Mouse (Mus musculus) intestine, embryonic 14.5 days (tissue): ENCODE measurements at regions not wholly inside any gene's neighbourhood (a gene's known extent, or its start where the extent isn't known, plus 50 kb on each side); places are given as distances from the start of the nearest gene placed in this dataset.
"Not testable (repeated sequence)": the region's sequence is repeated elsewhere in the genome, so short reads cannot be mapped to it uniquely, and the experiment has no call there.

ENCODE experiments used
- ATAC-seq: fragments of 200-750 bp; cut with Nextera tagmentation; replicated peaks from 2 replicates; pipeline ENCODE4 v1.8.0; 2017; ENCODE audit warnings: low read depth, moderate number of reproducible peaks, moderate TSS enrichment, moderate library complexity; ENCODE audit not compliant: low FRiP score, low TSS enrichment
- DNase-seq: peaks from one replicate; pipeline ENCODE4 v3.0.0-alpha.2; 2018; ENCODE audit warnings: low spot score
- H3K27ac ChIP-seq: fragments of 300-500 bp; sonication (generic); 2 replicates; pipeline ENCODE4 v1.5.1; 2014; ENCODE audit warnings: low read depth, mild to moderate bottlenecking, control low read depth
- H3K27me3 ChIP-seq: fragments of 300-500 bp; sonication (generic); replicated peaks from 2 replicates; pipeline ENCODE4 v1.6.1; 2014; ENCODE audit warnings: low read length, control low read depth; ENCODE audit not compliant: control insufficient read depth, insufficient read depth
- H3K36me3 ChIP-seq: fragments of 300-500 bp; sonication (generic); 2 replicates; pipeline ENCODE4 v1.6.1; 2014; ENCODE audit warnings: low read length, control low read depth; ENCODE audit not compliant: control insufficient read depth, insufficient read depth
- H3K4me1 ChIP-seq: fragments of 300-500 bp; sonication (generic); replicated peaks from 2 replicates; pipeline ENCODE4 v1.6.1; 2014; ENCODE audit warnings: low read length, control low read depth, mixed read lengths; ENCODE audit not compliant: control insufficient read depth, insufficient read depth
- H3K4me2 ChIP-seq: fragments of 300-500 bp; sonication (generic); 2 replicates; pipeline ENCODE4 v1.6.1; 2014; ENCODE audit warnings: low read length
- H3K4me3 ChIP-seq: fragments of 300-500 bp; sonication (generic); 2 replicates; pipeline ENCODE4 v1.5.1; 2014; ENCODE audit warnings: low read depth, low read length, control low read depth, mixed read lengths
- H3K9ac ChIP-seq: fragments of 300-500 bp; sonication (generic); 2 replicates; pipeline ENCODE4 v1.6.1; 2014; ENCODE audit warnings: mild to moderate bottlenecking, low read length
- H3K9me3 ChIP-seq: fragments of 300-500 bp; sonication (generic); 2 replicates; pipeline ENCODE4 v1.6.1; 2016; ENCODE audit warnings: low read length, control low read depth; ENCODE audit not compliant: control insufficient read depth
- WGBS: fragments of 180-500 bp; shearing (Covaris S2); extraction: QIAGEN DNeasy Blood & Tissue Kit; methylation state at CpG from one replicate; pipeline ENCODE4 v1.1.7; 2014; 5-methylcytosine and 5-hydroxymethylcytosine counted together

DNA sequence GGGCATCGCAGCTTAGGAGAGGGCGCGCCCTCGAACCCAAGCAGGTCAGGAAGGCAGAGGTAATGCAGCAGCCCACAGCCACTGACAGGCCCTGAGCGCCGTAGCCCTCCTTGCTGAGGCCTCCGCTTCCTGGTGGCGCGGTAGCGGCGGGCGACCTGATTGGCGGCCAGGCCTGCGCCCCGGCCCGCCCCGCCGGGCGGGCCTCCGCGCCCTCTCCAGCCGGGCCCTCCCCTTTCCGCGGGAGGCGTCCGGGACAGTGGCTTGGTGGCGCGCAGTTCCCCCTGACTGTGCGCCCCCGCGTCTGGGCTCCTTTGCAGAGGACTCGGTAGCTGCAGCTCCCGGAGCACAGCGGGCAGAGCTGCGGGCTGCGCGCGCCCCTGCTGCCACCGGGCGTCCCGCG is 242.1 kb downstream of the Gm21863 start:
- H3K36me3 ChIP-seq, ATAC-seq, H3K27me3 ChIP-seq, H3K4me1 ChIP-seq, H3K9me3 ChIP-seq, H3K27ac ChIP-seq: not testable (repeated sequence)
- peak overlapping the region; percentile 30 for H3K4me2 ChIP-seq
- peak overlapping the region; percentile 40 for H3K4me3 ChIP-seq
- peak overlapping the region; percentile 55; the same call in 1 of the 2 replicates for H3K9ac ChIP-seq
- 2% methylated on average over 20 of the region's 42 CpGs for WGBS
- DNase-seq = peak; percentile 72

DNA sequence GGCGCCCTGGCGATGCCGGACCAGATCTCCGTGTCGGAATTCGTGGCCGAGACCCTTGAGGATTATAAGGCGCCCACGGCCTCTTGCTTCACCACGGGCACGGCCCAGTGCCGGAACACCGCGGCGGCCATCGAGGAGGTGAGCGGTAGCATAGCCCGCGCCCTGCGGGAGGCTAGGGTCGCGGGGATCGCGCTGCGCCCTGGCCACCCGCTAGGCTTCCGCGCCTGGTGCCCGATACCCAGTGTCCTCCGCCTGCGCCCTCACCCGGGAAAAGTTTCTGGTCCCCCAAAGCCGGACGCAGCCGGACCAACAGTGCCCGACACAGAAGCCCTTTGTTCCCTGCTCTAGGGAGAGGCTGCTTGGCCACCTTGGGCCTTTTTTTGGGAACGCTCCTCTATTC is 242.6 kb downstream of the Gm21863 start:
- H3K9me3 ChIP-seq, H3K27ac ChIP-seq, H3K27me3 ChIP-seq, ATAC-seq, H3K4me1 ChIP-seq, H3K36me3 ChIP-seq: not testable (repeated sequence)
- Histone ChIP-seq H3K9ac (peak overlapping the region; percentile 55), H3K4me2 (peak overlapping the region; percentile 18; the same call in 1 of the 2 replicates), H3K4me3 (peak overlapping the region; percentile 40)
- DNase-seq = peak; percentile 63
- WGBS = under 1% methylated on average over 32 of the region's 37 CpGs

DNA sequence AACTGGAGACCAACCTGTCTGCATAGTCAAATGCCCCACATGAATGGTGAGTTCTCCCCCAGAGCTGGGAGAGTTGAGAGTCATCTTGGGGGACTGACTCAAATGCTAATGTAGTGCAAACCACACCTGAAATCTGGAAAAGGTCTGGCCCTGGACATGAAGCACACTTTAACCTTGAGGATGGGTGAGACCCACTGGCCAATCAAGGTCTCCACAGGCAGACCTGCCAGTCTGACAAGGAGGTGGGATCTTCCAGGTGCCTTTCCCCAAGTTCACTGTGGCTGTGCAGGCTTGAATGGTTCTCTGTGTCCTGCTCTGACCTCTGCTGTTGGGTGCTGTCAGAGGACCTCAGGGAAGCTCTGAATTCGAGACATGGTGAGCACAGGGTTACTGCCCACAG is 269.6 kb downstream of the Gm21863 start:
- H3K36me3 ChIP-seq, ATAC-seq, H3K4me1 ChIP-seq, H3K27me3 ChIP-seq, DNase-seq, H3K4me3 ChIP-seq, H3K4me2 ChIP-seq, H3K27ac ChIP-seq, H3K9ac ChIP-seq: not testable (repeated sequence)
- H3K9me3 ChIP-seq = peaks cover 25% of the 10 kb centered on the region
- WGBS = 95% methylated on average over 1 of the region's 1 CpGs

DNA sequence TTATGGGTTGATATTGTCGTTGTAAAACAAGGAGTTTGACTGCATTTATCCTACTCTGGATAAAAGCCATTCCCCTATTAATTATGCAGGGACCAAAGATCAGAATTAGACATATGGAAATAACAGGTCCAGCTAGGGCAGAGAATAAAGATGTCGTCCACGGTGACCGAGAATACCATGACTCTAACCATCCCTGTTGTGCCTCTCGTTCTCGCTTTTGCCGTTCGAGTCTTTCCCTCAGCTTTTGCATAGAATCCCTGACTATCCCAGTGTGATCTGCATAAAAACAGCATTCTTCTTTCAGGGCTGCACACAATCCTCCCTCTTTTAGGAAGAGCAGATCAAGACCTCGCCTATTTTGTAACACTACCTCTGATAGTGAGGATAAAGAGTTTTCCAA is 272.5 kb downstream of the Gm21863 start:
- not testable (repeated sequence) for H3K4me1 ChIP-seq, H3K27me3 ChIP-seq, H3K36me3 ChIP-seq, H3K9ac ChIP-seq, H3K4me3 ChIP-seq, ATAC-seq, H3K27ac ChIP-seq, DNase-seq, H3K4me2 ChIP-seq
- 79% methylated on average over 9 of the region's 9 CpGs for WGBS
- peaks cover 52% of the 10 kb centered on the region for H3K9me3 ChIP-seq

DNA sequence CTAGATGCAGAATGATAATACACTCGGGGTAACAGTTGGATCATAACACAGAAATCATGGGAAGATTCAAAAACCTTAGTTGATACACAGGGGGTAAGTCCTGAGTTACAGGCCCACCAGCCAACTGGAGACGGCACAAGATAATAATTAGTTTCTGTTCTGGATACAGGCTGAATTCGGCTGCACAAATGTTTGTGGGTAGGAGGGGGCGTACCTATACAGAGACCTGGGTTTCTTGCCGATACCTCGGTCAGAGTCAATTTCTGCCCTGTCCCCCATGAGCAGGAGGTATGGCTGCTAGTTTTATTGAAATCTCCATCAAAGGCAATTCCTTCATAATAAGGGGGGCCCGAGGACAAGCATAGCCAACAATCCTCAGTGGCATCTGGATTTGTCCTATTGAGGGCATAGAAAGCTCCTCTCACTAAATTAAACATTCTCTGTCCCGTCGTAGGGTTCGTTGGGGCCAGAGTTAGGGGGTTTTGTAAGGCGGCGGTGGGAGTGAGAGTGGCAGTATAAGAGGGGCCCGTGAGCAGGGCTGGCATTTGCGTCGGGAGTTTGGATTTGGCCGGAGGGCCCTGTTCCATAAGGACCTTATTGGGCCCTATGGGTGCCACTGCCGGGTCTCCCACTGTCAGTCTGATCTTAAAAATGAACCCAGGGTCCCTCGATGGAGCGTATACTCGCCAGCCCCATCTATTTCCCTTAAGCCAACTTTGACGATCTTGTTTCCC is 273.3 kb downstream of the Gm21863 start:
- H3K27ac ChIP-seq, H3K36me3 ChIP-seq, H3K4me3 ChIP-seq, H3K4me2 ChIP-seq, H3K9ac ChIP-seq, H3K27me3 ChIP-seq, H3K4me1 ChIP-seq, ATAC-seq: not testable (repeated sequence)
- H3K9me3 ChIP-seq = peaks cover 60% of the 10 kb centered on the region
- 76% methylated on average over 21 of the region's 21 CpGs for WGBS
- DNase-seq = peak; percentile 50

DNA sequence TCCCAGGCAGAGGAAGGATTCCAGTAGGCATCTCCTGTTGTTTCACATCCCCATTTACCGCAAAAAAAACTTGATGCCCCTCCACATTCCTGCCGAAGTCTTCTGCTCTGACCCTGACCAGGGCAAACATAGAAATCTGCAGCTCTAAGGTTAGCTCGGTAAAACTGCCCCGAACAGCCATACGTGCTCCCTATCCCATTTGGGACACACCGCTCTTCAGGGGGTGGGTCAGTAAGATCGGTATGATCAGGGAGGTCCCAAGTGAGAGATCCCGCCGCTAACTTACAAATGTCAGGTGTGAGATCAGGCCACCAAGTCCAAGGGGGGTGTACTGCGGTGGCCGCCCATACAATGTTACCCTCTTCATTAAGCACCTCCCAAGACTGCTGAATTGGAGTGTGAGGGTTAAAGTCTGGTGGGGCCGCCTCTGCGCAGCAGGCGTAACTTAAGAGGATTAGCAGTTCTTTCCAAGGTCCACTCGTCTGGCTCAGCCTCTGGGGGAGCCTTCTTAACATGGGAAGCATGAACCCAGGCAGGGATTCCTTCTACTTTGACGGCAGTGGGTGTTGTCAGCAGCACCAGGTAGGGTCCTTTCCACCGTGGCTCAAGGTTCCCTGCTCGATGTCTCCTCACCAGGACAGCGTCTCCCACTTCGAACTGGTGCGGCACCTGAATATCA is 274.2 kb downstream of the Gm21863 start:
- H3K4me2 ChIP-seq, H3K4me1 ChIP-seq, H3K27me3 ChIP-seq, H3K36me3 ChIP-seq, ATAC-seq, H3K4me3 ChIP-seq, H3K9ac ChIP-seq, H3K27ac ChIP-seq: not testable (repeated sequence)
- 72% methylated on average over 21 of the region's 21 CpGs for WGBS
- peak; percentile 52 for DNase-seq
- peaks cover 68% of the 10 kb centered on the region for H3K9me3 ChIP-seq

DNA sequence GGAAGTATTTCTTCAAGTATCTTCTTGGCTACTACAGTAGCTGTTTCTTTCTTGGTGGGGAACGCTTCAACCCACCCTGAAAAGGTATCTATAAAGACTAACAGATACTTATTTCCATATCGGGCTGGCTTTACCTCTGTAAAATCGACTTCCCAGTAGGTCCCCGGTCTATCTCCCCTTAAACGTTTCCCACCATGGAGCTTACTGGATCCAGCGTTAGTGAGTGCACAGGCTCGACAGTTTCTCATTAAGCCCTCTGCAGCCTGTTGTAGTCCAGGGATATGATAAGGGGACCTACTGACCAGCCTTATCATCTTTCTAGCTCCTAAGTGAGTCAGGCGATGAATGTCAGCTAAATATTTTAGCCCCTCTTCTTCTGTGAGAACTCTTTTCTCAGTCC is 275.1 kb downstream of the Gm21863 start:
- H3K4me2 ChIP-seq, ATAC-seq, H3K4me1 ChIP-seq, H3K9ac ChIP-seq, H3K27ac ChIP-seq, DNase-seq, H3K4me3 ChIP-seq, H3K27me3 ChIP-seq, H3K36me3 ChIP-seq: not testable (repeated sequence)
- WGBS = 79% methylated on average over 8 of the region's 8 CpGs
- peaks cover 77% of the 10 kb centered on the region for H3K9me3 ChIP-seq

DNA sequence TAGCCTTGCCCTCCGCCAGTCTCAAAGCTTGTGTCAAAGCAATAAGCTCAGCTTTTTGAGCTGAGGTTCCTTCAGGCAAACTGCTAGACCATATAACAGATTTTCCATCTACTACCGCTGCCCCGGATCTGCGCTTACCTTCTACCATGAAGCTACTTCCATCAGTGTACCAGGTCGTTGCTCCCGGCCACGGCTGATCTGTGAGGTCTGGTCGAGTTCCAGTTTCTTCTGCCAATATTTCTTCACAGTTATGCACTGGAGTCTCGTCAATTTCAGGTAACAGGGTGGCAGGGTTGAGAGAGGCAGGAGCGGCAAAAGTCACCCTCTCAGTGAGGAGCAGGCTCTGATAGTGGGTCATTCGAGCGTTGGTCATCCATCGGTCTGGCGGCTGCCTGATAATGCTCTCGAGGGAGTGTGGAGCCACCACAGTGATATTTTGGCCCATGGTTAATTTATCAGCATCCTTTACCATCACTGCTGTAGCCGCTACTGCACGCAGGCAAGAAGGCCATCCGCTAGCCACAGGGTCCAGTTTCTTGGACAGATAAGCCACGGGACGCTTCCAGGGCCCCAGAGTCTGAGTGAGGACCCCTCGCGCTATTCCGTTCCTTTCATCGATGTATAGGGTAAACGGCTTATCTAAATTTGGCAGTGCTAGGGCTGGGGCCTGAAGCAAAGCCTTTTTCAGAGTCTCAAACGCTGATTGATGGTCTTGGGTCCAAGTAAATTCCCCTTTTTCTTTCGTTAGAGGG is 276.0 kb downstream of the Gm21863 start:
- Histone ChIP-seq H3K4me2 (no peak overlapping the region), H3K27ac (no peak overlapping the region), H3K4me3 (no peak overlapping the region), H3K36me3 (no peaks in the 10 kb centered on the region), H3K27me3 (peaks cover 5% of the 10 kb centered on the region; the same call in 1 of the 2 replicates), H3K9me3 (peaks cover 77% of the 10 kb centered on the region), H3K9ac (no peak overlapping the region), H3K4me1 (no peaks in the 10 kb centered on the region)
- 63% methylated on average over 27 of the region's 27 CpGs for WGBS
- ATAC-seq = no peak
- DNase-seq = peak; percentile 59
